Mouse (Mus musculus): ENCODE results near the gene Clcnkb.

Gene Clcnkb

DNA sequence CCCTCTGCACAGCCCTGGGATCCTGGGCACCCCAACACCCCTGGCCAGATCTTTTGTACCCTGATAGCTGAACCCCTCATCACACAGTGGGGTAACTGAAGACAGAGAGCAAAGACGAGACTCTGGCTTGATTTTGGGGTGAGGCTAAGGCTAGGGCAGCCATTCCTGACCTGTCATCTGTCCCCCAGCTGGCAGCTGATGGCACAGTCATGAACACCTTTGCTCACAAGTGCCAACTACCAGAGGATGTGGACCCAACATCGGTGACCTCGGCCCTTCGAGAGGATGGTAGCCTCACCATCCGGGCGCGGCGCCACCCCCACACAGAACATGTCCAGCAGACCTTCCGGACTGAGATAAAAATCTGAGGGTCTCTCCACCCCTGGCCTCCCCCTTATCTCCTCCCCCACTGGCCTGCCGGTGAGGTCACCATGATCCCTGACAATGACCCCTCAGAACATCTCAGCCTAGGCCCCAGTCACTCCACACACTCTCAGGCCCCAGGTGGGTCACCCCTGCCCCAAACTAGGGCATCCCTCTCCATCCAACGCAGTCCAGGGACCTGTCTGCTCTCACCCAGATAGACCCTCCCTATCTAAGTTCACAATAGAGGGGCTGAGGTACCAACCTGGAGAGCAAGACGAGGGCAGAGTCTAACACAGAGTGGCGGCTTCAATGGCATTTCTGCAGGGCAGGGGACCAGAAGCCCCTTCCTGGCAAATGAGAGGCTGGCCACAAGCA is 8.0 kb upstream of the Clcnkb start:
- ChIA-PET CTCF (interaction anchor here in 1 of 4 experiments (0.9 to 2.6 kb wide), 3 partner anchors 12 to 257 kb away, joined by 3 to 39 read pairs (median 3); no protein-coding TSS in a partner anchor), POLR2A (interaction anchor here in 3 of 4 experiments (0.5 to 11.8 kb wide), 18 partner anchors 9 to 236 kb away, joined by 3 to 342 read pairs (median 8); partner anchors contain the start of genes Fam131c (in 1 of the 3), Srarp (in 1 of the 3) and Zbtb17 (in 1 of the 3))

DNA sequence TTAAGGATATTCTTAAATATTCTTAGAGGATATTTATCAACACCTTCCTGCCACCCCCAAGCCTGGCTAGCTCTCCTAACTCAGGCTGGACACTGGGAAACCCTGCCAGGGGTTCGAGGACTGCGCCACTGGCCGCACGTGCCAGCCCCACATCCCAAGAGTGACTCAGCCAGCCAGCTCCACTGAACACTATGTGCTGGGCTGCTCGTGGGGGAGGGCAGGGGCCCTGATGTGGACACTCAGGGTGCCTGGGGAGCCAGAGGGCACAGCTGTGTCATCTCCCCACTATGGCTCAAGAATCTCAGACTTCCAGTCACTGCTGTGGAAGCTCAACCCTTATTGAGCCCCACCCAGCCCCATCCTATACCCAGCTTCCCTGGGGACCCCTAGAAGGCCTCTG is 7.5 kb upstream of the Clcnkb start:
- POLR2A ChIA-PET, result interaction anchor here in 3 of 4 experiments (0.5 to 11.8 kb wide), 11 partner anchors 9 to 153 kb away, joined by 3 to 342 read pairs (median 4); partner anchors contain the start of gene Srarp (in 1 of the 3)
- CTCF ChIA-PET, result interaction anchor here in 2 of 4 experiments (0.7 to 1.0 kb wide), 3 partner anchors 12 to 256 kb away, joined by 3 read pairs; no protein-coding TSS in a partner anchor

DNA sequence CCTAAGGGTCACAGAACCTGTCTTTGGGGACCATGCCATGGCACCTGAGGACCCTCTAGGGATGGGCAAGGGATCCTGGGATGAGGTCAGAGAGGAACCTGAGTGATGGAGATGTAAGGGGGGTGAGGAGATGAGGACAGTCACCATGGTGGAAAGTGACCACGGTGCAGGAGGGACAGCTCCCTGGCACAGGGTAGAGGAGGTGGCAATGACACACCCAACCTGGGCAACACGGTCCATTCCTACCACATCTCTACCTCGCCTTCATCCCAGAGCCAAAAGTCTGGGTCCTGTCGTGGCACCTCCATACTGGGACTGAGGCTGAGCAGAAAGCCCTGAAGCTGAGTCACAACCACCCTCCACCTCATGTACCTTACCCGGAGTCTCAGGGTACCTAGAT is 7.0 kb upstream of the Clcnkb start:
- POLR2A ChIA-PET, result interaction anchor here in 3 of 4 experiments (0.7 to 11.8 kb wide), 9 partner anchors 11 to 153 kb away, joined by 3 to 342 read pairs (median 4); partner anchors contain the start of gene Srarp (in 1 of the 3)
- CTCF ChIA-PET, result interaction anchor here in 2 of 4 experiments (0.7 to 1.0 kb wide), 3 partner anchors 11 to 256 kb away, joined by 3 read pairs; no protein-coding TSS in a partner anchor

DNA sequence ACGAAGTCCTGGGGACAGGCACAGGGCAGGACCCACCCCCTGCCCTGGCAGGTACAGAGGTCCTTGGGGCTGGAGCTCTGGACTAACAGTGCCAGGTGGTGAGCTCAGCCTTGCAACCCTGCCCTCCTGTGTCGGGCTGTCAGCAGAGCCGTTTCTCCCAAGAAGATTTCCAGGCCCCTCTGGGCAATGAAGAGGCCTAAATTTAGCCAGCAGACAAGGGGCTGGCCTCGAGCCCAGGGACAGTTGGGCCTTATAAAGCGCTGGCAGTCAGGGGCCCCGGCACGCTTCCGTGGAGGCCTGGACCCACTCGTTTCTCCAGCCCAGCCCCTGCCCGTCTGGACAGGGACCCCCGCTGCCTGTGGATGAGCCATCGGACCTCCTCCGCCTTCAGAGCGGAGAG is 5.6 kb upstream of the Clcnkb start:
- POLR2A ChIA-PET, result interaction anchor here in 3 of 4 experiments (0.5 to 11.8 kb wide), 25 partner anchors 8 to 398 kb away, joined by 3 to 342 read pairs (median 6); no protein-coding TSS in a partner anchor
- CTCF ChIA-PET, result interaction anchor here (0.7 to 3.6 kb wide), 15 partner anchors 8 to 668 kb away, joined by 3 to 21 read pairs (median 5); no protein-coding TSS in a partner anchor

DNA sequence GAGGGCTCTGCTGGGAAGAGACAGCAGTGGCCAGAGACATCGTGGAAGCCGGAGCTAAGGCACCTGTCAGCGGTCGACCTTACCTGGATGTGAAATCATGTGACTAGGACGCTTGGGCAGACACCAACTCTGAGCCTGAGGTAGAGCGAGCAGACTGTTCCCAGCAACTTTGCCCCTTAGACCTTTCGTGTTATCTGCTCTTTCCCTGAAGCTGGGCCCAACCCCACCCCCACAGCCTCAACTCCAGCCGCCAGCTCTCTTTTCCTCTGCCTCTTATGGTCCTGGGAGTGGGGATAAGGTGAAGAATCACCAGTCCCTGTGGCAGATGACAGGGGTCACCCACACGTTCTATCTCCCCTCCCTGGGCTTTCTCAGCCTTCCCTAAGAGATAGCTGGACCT is 5.1 kb upstream of the Clcnkb start:
- CTCF ChIA-PET, result interaction anchor here (0.7 to 3.6 kb wide), 16 partner anchors 9 to 668 kb away, joined by 3 to 21 read pairs (median 4); no protein-coding TSS in a partner anchor
- POLR2A ChIA-PET, result interaction anchor here in 3 of 4 experiments (0.6 to 11.8 kb wide), 32 partner anchors 9 to 398 kb away, joined by 3 to 342 read pairs (median 4); partner anchors contain the start of gene Casp9 (in 1 of the 3)

DNA sequence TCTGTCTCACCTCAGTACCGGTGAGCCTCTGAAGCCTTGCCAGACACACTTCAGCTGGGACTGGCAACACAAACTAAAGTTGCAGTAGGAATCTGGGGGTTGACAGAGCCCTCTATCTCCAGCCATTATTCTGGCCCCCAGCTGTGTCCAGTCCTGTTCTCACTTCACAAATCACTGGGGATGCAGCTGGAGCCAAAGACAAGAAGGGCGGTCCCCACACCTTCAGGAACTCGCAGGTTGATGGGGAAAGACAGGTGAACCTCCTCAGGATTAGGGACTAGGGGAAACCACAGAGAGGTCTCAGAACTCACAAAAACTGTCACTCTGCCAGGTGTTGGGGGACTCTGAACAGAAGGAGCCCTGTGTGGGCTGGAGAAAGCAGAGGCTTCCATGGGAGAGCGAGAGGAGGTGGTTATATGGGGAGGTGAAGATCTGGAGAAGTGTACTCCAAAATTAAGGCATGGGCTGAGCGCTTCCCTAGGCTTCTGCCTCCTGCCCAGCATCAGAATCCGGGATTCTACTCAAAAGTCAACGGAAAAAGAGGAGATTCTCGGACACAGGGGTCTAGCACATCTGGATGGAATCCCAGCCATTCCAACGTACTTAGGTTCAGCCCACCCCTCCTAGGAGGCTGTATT is 4.5 kb upstream of the Clcnkb start, which contains the start of gene Hspb7:
Gene Hspb7 (plus strand): TSS at position 588 of the 638 bp plus-strand sequence.
- CTCF ChIA-PET, result interaction anchor here (0.7 to 3.6 kb wide), 15 partner anchors 9 to 669 kb away, joined by 3 to 21 read pairs (median 5); no protein-coding TSS in a partner anchor
- POLR2A ChIA-PET, result interaction anchor here in 3 of 4 experiments (0.6 to 11.8 kb wide), 30 partner anchors 8 to 374 kb away, joined by 3 to 342 read pairs (median 4); partner anchors contain the start of gene Casp9 (in 1 of the 3)

DNA sequence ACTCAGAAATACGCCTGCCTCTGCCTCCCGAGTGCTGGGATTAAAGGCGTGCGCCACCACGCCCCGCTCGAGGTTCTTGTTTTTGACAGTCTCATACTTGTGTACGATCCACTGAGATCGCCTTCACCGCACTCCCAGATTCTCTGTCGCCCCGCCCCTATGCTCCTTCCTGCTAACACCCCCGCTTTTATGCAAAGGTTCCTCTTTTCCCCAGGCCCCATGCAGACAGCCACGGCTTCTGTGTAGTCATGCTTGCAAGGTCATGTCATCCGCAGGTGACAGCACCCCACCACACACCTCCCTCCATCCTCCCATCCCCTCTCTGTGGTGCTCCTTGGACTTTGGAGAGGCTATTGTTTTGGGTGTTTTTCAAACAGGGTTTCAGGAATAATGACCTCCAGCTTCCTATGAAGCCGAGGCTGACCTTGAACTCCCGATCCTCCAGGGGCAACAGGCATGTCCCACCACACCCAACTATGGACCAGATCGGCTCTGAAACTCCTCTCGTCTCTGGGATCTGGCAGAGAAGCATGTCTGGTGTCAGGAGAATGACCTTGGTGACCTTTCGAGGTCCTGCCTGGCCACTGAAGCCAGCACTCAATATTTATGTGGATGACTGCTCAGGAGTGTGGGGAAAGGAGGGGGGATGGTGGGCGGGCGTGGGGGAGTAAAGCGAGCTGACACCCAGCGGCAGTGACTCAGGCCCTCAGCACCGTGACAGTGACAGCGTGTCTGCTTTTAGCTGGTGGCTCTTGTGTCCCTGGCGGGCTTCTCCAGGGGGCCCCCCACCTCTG is 3.8 kb upstream of the Clcnkb start:
- ChIA-PET CTCF (interaction anchor here in 3 of 4 experiments (0.6 to 3.6 kb wide), 8 partner anchors 8 to 272 kb away, joined by 3 to 21 read pairs (median 11); partner anchors contain the start of gene Fbxo42 (in 1 of the 3)), POLR2A (interaction anchor here in 3 of 4 experiments (0.6 to 11.8 kb wide), 24 partner anchors 9 to 374 kb away, joined by 3 to 342 read pairs (median 4); partner anchors contain the start of gene Casp9 (in 1 of the 3))

DNA sequence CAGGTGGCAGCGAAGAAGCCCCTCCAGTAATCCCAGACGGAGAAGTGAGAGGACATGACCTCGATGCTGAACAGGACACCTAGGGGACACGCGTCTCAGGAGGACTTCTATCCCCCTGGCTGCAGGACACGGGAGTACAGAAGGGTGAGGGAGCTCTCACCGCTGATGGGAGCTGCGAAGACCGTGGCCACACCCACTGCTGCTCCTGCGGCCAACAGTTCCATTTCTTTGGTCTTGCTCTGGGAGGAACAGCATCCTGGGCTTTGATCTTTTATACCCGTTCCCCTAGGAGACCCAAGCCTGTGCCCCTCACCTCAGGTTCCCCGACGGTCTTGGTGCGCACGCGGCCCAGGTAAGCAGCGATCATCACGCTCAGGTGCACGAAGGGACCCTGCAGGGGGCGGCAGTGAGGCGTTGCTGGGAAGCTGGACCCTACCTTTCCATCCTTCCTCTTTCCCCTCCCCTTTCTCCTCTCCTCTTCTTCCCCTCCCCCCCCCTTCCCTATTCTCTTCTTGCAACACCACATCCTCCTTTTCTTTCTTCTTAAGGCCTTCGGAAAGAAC is 4.3 kb downstream of the Clcnkb start:
- POLR2A ChIA-PET, result interaction anchor here (0.5 to 2.3 kb wide), 20 partner anchors 9 to 165 kb away, joined by 3 to 30 read pairs (median 3); partner anchors contain the start of gene Hspb7 (in 3 of the 4)
- CTCF ChIA-PET, result interaction anchor here (0.6 to 2.2 kb wide), 83 partner anchors 9 to 468 kb away, joined by 3 to 39 read pairs (median 4); partner anchors contain the start of genes Hspb7 (in 4 of the 4), Clcnka (in 2 of the 4), Srarp (in 1 of the 4) and Tmem82 (in 1 of the 4)

DNA sequence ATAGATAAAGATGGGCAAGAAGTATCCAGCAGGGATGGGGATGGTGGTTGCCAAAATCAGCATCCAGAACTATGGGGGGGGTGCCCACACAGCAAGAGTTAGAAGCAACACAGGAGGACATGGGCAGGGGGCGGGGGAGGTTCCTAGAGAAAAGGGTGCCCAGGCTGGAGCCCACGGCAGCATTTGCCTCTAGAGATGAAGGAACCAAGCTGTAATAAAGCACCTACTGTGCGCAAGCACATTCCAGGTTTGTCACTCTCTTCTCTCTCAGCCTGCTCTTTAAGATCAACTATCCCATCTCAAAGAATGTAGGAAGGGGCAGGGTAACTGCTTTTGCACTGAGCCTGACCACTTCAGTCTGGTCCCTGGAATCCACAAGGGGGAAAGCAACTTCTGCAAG is 7.2 kb downstream of the Clcnkb start:
- ChIA-PET CTCF (interaction anchor here (0.6 to 8.1 kb wide), 8 partner anchors 16 to 167 kb away, joined by 3 to 82 read pairs (median 4); no protein-coding TSS in a partner anchor), POLR2A (interaction anchor here in 3 of 4 experiments (0.6 to 7.9 kb wide), 7 partner anchors 18 to 165 kb away, joined by 3 to 65 read pairs (median 6); no protein-coding TSS in a partner anchor)

DNA sequence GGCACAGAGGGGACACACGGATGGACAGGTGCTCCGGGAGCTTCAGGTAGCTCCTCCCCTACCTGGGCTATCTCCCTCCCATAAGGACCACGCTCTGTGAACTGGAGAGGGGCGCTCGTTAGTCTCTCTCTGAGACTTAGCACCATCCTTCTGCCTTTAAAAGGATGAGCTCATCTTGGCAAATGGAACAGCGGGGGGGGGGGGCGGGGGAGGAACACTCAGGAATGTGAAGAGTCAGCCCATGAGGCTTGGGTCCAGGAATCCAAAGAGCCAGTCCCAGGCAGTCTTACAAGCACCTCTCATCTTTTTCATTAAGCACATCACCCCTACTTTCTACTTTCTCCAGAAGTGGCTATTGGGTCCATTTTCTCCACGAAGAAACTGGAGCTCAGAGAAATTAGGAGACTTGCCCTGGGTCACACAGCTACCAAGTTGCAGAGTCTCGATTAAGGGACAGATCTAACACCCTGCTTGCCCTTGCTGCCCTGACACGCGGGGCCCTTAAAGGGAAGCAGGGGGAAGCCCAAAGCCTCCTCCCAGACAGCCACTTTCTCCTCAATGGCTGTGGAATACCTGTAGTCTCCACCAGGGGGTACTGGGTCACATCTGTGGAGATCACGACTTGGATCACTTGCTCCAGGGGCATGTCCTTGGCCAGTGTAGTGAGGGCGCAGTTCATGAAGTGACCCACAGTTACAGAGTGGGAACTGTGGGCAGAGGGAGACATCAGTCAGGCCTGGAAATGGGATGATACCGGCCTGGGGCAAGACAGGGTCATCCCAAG is 9.1 kb downstream of the Clcnkb start:
- ChIA-PET CTCF (interaction anchor here (0.5 to 8.1 kb wide), 27 partner anchors 14 to 451 kb away, joined by 3 to 82 read pairs (median 4); partner anchors contain the start of genes Hspb7 (in 1 of the 4) and Tmem82 (in 1 of the 4)), POLR2A (interaction anchor here in 3 of 4 experiments (0.6 to 7.9 kb wide), 23 partner anchors 8 to 191 kb away, joined by 3 to 65 read pairs (median 5); partner anchors contain the start of genes Clcnka (in 1 of the 3) and Srarp (in 1 of the 3))

DNA sequence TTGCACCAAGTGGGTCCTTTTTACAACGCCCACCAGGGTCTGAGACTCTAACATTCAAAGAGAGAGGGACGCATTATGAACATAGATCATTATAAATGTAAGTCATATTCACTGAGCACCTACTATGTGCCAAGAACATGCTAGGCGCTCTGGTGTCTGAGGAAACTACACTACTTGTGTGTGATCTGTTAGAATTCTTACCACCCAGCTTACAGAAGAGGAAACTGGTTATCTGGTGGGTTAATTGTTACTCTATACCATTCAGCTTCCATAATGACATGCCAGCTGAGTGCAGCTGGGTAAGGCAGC is 10.5 kb downstream of the Clcnkb start:
- ChIA-PET CTCF (interaction anchor here (0.5 to 8.1 kb wide), 36 partner anchors 9 to 241 kb away, joined by 3 to 82 read pairs (median 5); partner anchors contain the start of gene Srarp (in 2 of the 4)), POLR2A (interaction anchor here in 3 of 4 experiments (0.9 to 7.9 kb wide), 20 partner anchors 15 to 171 kb away, joined by 3 to 65 read pairs (median 5); partner anchors contain the start of gene Hspb7 (in 2 of the 3))

DNA sequence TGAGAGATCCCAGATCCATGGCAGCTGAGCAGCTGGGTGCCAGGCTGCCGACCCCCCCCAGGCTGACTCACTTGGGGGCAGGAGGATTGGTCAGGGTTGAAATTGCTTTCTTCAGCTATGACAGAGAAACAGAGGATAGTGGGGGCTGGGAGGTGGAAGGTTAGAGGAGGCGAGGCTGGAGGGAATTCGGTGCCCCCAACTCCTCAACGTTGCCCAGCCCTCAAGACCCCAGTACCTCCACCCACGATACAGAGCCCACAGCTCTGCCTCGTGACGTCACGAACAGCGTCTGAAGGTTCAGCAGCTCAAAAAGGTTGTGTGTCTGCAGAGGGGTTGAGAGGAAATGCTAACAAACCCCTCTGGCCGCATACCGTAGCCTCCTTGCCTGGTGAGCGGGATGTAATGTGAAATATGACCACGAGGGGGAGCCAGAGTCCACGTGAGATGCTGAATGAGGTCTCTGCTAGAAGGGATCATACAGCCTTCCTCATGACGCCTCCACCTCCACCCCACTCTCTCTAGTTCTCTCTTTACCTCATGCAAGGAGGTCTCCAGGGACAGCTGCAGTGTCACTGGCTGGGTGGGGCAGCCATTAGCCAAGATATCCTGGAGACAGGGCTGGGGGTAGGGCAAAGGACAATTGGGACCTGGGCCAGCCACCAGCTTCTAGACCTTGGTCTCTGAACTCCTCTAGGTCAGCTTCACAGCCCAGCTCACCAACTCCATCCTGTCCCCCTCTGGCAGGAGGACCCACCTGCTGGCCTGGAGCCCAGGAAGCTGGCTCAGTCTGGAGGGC is 11.1 kb downstream of the Clcnkb start:
- CTCF ChIA-PET, result interaction anchor here (0.5 to 8.1 kb wide), 49 partner anchors 9 to 284 kb away, joined by 3 to 82 read pairs (median 4); partner anchors contain the start of gene Srarp (in 2 of the 4)
- POLR2A ChIA-PET, result interaction anchor here in 3 of 4 experiments (0.9 to 7.9 kb wide), 30 partner anchors 10 to 172 kb away, joined by 3 to 65 read pairs (median 5); partner anchors contain the start of gene Hspb7 (in 2 of the 3)

DNA sequence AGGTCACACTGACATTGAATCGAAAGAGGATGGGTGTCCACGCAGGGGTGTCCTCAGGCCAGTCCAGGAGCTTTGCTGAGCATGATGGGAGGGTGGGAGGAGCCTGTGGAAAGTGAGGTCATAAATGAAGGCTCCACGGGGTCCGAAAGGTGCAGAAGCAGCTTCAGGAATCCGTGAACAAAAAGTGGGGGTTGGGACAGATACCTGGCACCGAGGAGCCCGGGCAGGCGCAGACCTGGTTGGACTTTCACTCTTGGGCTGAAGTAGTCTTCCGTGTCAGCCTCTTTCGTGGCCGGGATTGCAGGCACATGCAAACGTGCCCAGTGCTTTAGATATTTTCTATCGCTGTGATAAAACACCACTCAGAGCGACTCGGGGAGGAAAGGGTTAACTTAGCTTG is 15.6 kb downstream of the Clcnkb start:
- ChIA-PET POLR2A (interaction anchor here in 3 of 4 experiments (0.6 to 2.7 kb wide), 8 partner anchors 10 to 1567 kb away, joined by 3 to 6 read pairs (median 4); no protein-coding TSS in a partner anchor), CTCF (interaction anchor here in 3 of 4 experiments (0.6 to 3.7 kb wide), 11 partner anchors 10 to 233 kb away, joined by 3 to 17 read pairs (median 5); no protein-coding TSS in a partner anchor)

DNA sequence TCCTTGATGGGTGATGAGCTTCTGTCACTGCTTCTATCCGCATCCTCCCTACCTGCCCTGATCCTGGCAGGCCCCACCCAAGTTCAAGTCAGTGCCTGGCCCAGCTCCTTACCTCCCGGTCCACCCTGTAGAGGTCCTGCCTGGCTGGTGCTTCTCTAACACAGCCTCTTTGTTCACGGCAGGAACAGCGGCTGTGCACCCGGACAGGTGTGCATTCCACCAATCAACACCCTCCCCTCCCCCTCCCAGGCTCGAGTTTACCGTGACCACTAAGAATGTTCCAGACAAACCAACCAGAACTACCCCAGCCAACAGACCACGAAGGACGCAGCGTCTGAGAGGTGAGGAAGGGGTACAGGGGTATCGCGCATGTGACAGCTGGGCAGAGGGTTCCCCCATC is 17.3 kb downstream of the Clcnkb start, which contains the start of gene Clcnka:
Gene Clcnka (minus strand): TSS at position 180 of the 400 bp plus-strand sequence.
- CTCF ChIA-PET, result interaction anchor here (0.5 to 3.7 kb wide), 13 partner anchors 11 to 154 kb away, joined by 3 to 17 read pairs (median 5); no protein-coding TSS in a partner anchor
- POLR2A ChIA-PET, result interaction anchor here (0.6 to 2.6 kb wide), 11 partner anchors 9 to 246 kb away, joined by 3 to 9 read pairs (median 3); no protein-coding TSS in a partner anchor
